Mouse (Mus musculus): ENCODE measurements around the gene Gatad2b. TPM values are rescaled to one million over a fixed set of nuclear protein-coding genes. Genes with fewer than 3 reads are reported as not detected.
"Not testable (repeated sequence)": the region's sequence is repeated elsewhere in the genome, so short reads cannot be mapped to it uniquely, and the experiment has no call there.

The Gatad2b gene
- total and polyA plus RNA-seq, 3 experiments, result 8.4 to 22.6 (median 8.9) TPM

DNA sequence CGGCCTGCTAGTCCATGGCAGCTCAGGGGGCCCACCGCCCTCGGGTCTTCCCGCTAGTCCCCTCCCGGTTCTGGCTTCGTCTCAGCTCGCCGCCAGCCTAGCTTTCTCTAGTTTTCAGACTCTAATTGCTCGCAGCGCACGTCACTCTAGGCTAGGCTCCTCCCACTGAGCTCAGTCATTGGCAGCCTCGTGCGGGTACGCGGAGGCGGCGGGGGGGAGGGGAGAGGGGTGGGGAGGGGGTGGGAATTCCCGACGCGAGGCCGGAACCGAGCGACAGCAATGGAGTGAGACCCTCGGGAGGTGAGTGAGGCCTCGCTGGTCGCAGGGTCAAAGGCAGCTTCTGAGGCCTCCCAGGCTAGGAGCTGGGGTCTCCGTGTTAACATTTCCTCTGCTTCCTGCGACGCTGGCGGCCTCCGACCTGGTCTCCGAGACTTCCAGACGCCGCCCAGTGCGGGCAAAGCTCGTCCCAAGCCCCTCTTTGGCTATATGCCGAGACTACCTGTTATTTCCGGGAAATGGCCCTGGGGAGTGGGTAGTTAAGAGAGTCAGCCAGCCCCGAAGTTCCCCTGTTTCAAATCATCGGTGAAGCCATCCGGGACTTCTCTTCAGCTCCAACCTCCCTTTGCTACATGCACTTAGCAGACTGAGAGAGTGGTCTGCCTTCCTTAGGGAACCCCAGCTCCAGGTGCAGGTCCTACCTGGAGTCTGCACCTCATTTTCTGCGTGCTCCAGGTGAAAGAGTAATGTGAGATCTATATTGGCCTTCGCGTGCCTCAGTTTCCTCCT lies 44.8 kb upstream of the Gatad2b start, which contains the start of gene Slc39a1 (continued):
- no peak for TF ChIP-seq PAX5 (IDR thresholded peaks at IDR 0.05; ENCODE audit: low read length)
- TF ChIP-seq JUND (conservative IDR thresholded peaks at IDR 0.05; ENCODE audit: low read depth, low read length), result no peak
- TF ChIP-seq JUN (IDR thresholded peaks at IDR 0.05; ENCODE audit: insufficient read depth, low read depth, low read length), result no peak
- TF ChIP-seq KAT2A (IDR thresholded peaks at IDR 0.05; ENCODE audit: insufficient replicate concordance, low read length), result no peak
- no peak for TF ChIP-seq MXI1 (IDR thresholded peaks at IDR 0.05; ENCODE audit: low read depth, low read length)
- TF ChIP-seq CHD2 (IDR thresholded peaks at IDR 0.05; ENCODE audit: low read length), result peak; percentile 41
- TF ChIP-seq TBP (conservative IDR thresholded peaks at IDR 0.05; ENCODE audit: low read depth, low read length), result 0 out of 2 replicates have a peak, but pooled peaks have one; percentile 11

DNA sequence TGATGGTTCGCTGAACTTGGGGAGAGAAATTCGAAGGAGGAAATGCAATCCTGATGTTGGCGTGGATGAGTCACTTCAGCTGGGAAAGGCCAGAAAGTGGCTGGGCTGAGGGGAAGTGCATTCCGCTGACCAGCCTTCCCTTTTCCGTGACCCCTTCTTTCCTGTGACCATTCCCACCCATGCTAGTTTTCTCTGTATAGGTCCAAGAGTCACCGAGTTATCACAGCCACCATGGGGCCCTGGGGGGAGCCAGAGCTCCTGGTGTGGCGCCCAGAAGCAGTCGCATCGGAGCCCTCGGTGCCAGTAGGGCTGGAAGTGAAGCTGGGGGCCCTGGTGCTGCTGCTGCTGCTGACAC lies 44.3 kb upstream of the Gatad2b start:
- dilution Hi-C loops (cut with MboI; ENCODE audit: extremely low pct_ligation_motif_present, extremely low pct_unique_long_range_greater_than_20kb, low sequenced_read_pairs) (no loop called here), in situ Hi-C loops (cut with MboI; ENCODE audit: low pct_ligation_motif_present, low pct_unique_long_range_greater_than_20kb, low sequenced_read_pairs) (no loop called here)
- TF ChIP-seq ETS1 (conservative IDR thresholded peaks at IDR 0.05; ENCODE audit: low read depth, low read length) (no peak), USF2 (conservative IDR thresholded peaks at IDR 0.05; ENCODE audit: low read depth, low read length) (no peak), SMC3 (IDR thresholded peaks at IDR 0.05; ENCODE audit: low read depth, low read length) (no peak), MAZ (IDR thresholded peaks at IDR 0.05; ENCODE audit: low read depth, low read length) (no peak)
- H3K9ac ChIP-seq (ENCODE audit: insufficient read depth, low read depth), result peak overlapping the region; percentile 88
- peak overlapping the region; percentile 82 to 88 (median 82) for H3K4me3 ChIP-seq (replicated peaks in 1 of 3; ENCODE audit: low read depth in 2 of 3, low read length in 2 of 3, poor library complexity in 1 of 3)
- peaks cover 20% of the 10 kb centered on the region for H3K79me2 ChIP-seq (replicated peaks; ENCODE audit: control insufficient read depth, extremely low read depth, insufficient read depth, poor library complexity, severe bottlenecking)
- peaks cover 3 to 42% of the 10 kb centered on the region in 2 experiments; a peak in 3 of 4 replicates for H3K4me1 ChIP-seq (ENCODE audit: control insufficient read depth in 1 of 2, insufficient read depth in 2 of 2)
- no peaks in the 10 kb centered on the region for H3K9me3 ChIP-seq (replicated peaks; ENCODE audit: low read length)
- DNase-seq (ENCODE audit: extremely low read depth), result no peak
- peaks cover 15 to 21% of the 10 kb centered on the region in 2 experiments for H3K36me3 ChIP-seq (replicated peaks in 1 of 2; ENCODE audit: control insufficient read depth in 1 of 2, insufficient read depth in 1 of 2, low read length in 1 of 2)
- H3K27me3 ChIP-seq (replicated peaks), result no peaks in the 10 kb centered on the region
- peak overlapping the region; percentile 24 for H3K4me2 ChIP-seq (ENCODE audit: insufficient read depth, low read depth, poor library complexity, severe bottlenecking)
- H3K27ac ChIP-seq (ENCODE audit: insufficient read depth, low read depth), result peak overlapping the region; percentile 66

- H3K9me3 ChIP-seq (replicated peaks; ENCODE audit: low read length), result no peaks in the 10 kb centered on the region
- H3K27ac ChIP-seq (ENCODE audit: insufficient read depth, low read depth), result no peak overlapping the region
- peaks cover 15 to 21% of the 10 kb centered on the region in 2 experiments for H3K36me3 ChIP-seq (replicated peaks in 1 of 2; ENCODE audit: control insufficient read depth in 1 of 2, insufficient read depth in 1 of 2, low read length in 1 of 2)
- H3K9ac ChIP-seq (ENCODE audit: insufficient read depth, low read depth), result no peak overlapping the region
- H3K4me1 ChIP-seq (ENCODE audit: control insufficient read depth in 1 of 2, insufficient read depth in 2 of 2), result peaks cover 3 to 23% of the 10 kb centered on the region in 2 experiments; a peak in 3 of 4 replicates
- peaks cover 32% of the 10 kb centered on the region for H3K79me2 ChIP-seq (replicated peaks; ENCODE audit: control insufficient read depth, extremely low read depth, insufficient read depth, poor library complexity, severe bottlenecking)
- no peaks in the 10 kb centered on the region for H3K27me3 ChIP-seq (replicated peaks)
- no peak overlapping the region for H3K4me3 ChIP-seq (replicated peaks in 1 of 3; ENCODE audit: low read depth in 2 of 3, low read length in 2 of 3, poor library complexity in 1 of 3)
- dilution Hi-C loops (cut with MboI; ENCODE audit: extremely low pct_ligation_motif_present, extremely low pct_unique_long_range_greater_than_20kb, low sequenced_read_pairs) (no loop called here), in situ Hi-C loops (cut with MboI; ENCODE audit: low pct_ligation_motif_present, low pct_unique_long_range_greater_than_20kb, low sequenced_read_pairs) (no loop called here)
- no peak overlapping the region for H3K4me2 ChIP-seq (ENCODE audit: insufficient read depth, low read depth, poor library complexity, severe bottlenecking)
- no peak for DNase-seq (ENCODE audit: extremely low read depth)
- TF ChIP-seq CHD1 (IDR thresholded peaks at IDR 0.05; ENCODE audit: low read depth, low read length) (no peak), JUND (conservative IDR thresholded peaks at IDR 0.05; ENCODE audit: low read depth, low read length) (no peak), GABPA (IDR thresholded peaks at IDR 0.05; ENCODE audit: insufficient replicate concordance, low read depth, low read length) (no peak)
These were observed 42.2 kb upstream of the Gatad2b start for GRCm38 (mm10) chr3:90250791-90251190.

DNA sequence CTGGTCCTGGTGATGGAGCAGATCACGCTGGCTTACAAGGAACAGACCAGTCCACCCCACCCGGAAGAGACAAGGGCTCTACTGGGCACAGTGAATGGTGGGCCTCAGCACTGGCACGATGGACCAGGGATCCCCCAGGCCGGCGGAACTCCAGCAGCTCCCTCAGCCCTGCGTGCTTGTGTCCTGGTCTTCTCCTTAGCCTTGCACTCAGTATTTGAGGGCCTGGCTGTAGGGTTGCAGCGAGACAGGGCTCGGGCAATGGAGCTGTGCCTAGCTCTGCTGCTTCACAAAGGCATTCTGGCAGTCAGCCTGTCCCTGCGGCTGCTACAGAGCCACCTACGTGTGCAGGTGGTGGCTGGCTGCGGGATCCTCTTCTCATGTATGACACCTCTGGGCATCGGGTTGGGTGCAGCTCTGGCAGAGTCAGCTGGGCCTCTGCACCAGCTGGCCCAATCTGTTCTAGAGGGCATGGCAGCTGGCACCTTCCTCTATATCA lies 41.2 kb upstream of the Gatad2b start:
- dilution Hi-C loops (cut with MboI; ENCODE audit: extremely low pct_ligation_motif_present, extremely low pct_unique_long_range_greater_than_20kb, low sequenced_read_pairs); DNase-seq (ENCODE audit: extremely low read depth); H3K27me3 ChIP-seq (replicated peaks); in situ Hi-C loops (cut with MboI; ENCODE audit: low pct_ligation_motif_present, low pct_unique_long_range_greater_than_20kb, low sequenced_read_pairs); H3K4me3 ChIP-seq (replicated peaks in 1 of 3; ENCODE audit: low read depth in 2 of 3, low read length in 2 of 3, poor library complexity in 1 of 3); H3K27ac ChIP-seq (ENCODE audit: insufficient read depth, low read depth); H3K4me2 ChIP-seq (ENCODE audit: insufficient read depth, low read depth, poor library complexity, severe bottlenecking); H3K9ac ChIP-seq (ENCODE audit: insufficient read depth, low read depth); H3K9me3 ChIP-seq (replicated peaks; ENCODE audit: low read length): not testable (repeated sequence)
- peaks cover 42% of the 10 kb centered on the region for H3K79me2 ChIP-seq (replicated peaks; ENCODE audit: control insufficient read depth, extremely low read depth, insufficient read depth, poor library complexity, severe bottlenecking)
- peaks cover 0 to 27% of the 10 kb centered on the region in 2 experiments; a peak in 2 of 4 replicates for H3K4me1 ChIP-seq (ENCODE audit: control insufficient read depth in 1 of 2, insufficient read depth in 2 of 2)
- peaks cover 15 to 21% of the 10 kb centered on the region in 2 experiments for H3K36me3 ChIP-seq (replicated peaks in 1 of 2; ENCODE audit: control insufficient read depth in 1 of 2, insufficient read depth in 1 of 2, low read length in 1 of 2)

GRCm38 (mm10) chr3:90252659-90253058 lies 40.3 kb upstream of the Gatad2b start:
- H3K4me2 ChIP-seq (ENCODE audit: insufficient read depth, low read depth, poor library complexity, severe bottlenecking); H3K27me3 ChIP-seq (replicated peaks); dilution Hi-C loops (cut with MboI; ENCODE audit: extremely low pct_ligation_motif_present, extremely low pct_unique_long_range_greater_than_20kb, low sequenced_read_pairs); H3K4me3 ChIP-seq (replicated peaks in 1 of 3; ENCODE audit: low read depth in 2 of 3, low read length in 2 of 3, poor library complexity in 1 of 3); H3K9me3 ChIP-seq (replicated peaks; ENCODE audit: low read length); H3K27ac ChIP-seq (ENCODE audit: insufficient read depth, low read depth); in situ Hi-C loops (cut with MboI; ENCODE audit: low pct_ligation_motif_present, low pct_unique_long_range_greater_than_20kb, low sequenced_read_pairs); H3K9ac ChIP-seq (ENCODE audit: insufficient read depth, low read depth); DNase-seq (ENCODE audit: extremely low read depth): not testable (repeated sequence)
- Histone ChIP-seq H3K4me1 (ENCODE audit: control insufficient read depth in 1 of 2, insufficient read depth in 2 of 2) (peaks cover 6 to 32% of the 10 kb centered on the region in 2 experiments), H3K36me3 (replicated peaks in 1 of 2; ENCODE audit: control insufficient read depth in 1 of 2, insufficient read depth in 1 of 2, low read length in 1 of 2) (peaks cover 23 to 29% of the 10 kb centered on the region in 2 experiments), H3K79me2 (replicated peaks; ENCODE audit: control insufficient read depth, extremely low read depth, insufficient read depth, poor library complexity, severe bottlenecking) (peaks cover 50% of the 10 kb centered on the region)
